Mouse (Mus musculus) limb, embryonic 12.5 days (tissue): ENCODE results near the gene Asic4. TPM values are rescaled to one million over a fixed set of nuclear protein-coding genes. Genes with fewer than 3 reads are reported as not detected.
A peak's percentile ranks its signal among the peaks of the same experiment; 100 is the strongest.

ENCODE experiments used
- ATAC-seq: fragments of 200-750 bp; cut with Nextera tagmentation; 2 replicates; pipeline ENCODE4 v1.8.0; 2017; ENCODE audit warnings: low read depth, moderate TSS enrichment; ENCODE audit not compliant: insufficient number of reproducible peaks, insufficient read depth, low FRiP score, low TSS enrichment
- H3K27ac ChIP-seq: fragments of 300-500 bp; sonication (generic); 2 replicates; pipeline ENCODE4 v1.5.1; 2016; ENCODE audit warnings: mild to moderate bottlenecking, moderate library complexity
- H3K27me3 ChIP-seq: fragments of 300-500 bp; sonication (generic); 2 replicates; pipeline ENCODE4 v1.6.1; 2016; ENCODE audit warnings: mild to moderate bottlenecking, moderate library complexity
- H3K36me3 ChIP-seq: fragments of 300-500 bp; sonication (generic); 2 replicates; pipeline ENCODE4 v1.6.1; 2016; ENCODE audit warnings: mild to moderate bottlenecking, moderate library complexity
- H3K4me1 ChIP-seq: fragments of 300-500 bp; sonication (generic); replicated peaks from 2 replicates; pipeline ENCODE4 v1.6.1; 2016
- H3K4me2 ChIP-seq: fragments of 300-500 bp; sonication (generic); 2 replicates; pipeline ENCODE4 v1.6.1; 2016; ENCODE audit warnings: mild to moderate bottlenecking, moderate library complexity
- H3K4me3 ChIP-seq: fragments of 300-500 bp; sonication (generic); replicated peaks from 2 replicates; pipeline ENCODE4 v1.5.1; 2016; ENCODE audit warnings: mild to moderate bottlenecking
- H3K9ac ChIP-seq: fragments of 300-500 bp; sonication (generic); replicated peaks from 2 replicates; pipeline ENCODE4 v1.6.1; 2016; ENCODE audit warnings: mild to moderate bottlenecking, moderate library complexity
- H3K9me3 ChIP-seq: fragments of 300-500 bp; sonication (generic); 2 replicates; pipeline ENCODE4 v1.6.1; 2016; ENCODE audit warnings: mild to moderate bottlenecking, moderate library complexity
- WGBS: fragments of 180-500 bp; shearing (Covaris S2); methylation state at CpG from one replicate; pipeline ENCODE4 v1.1.7; 2016; 5-methylcytosine and 5-hydroxymethylcytosine counted together
- polyA plus RNA-seq: library from polyadenylated mRNA; unstranded; fragments of >200 nt; fragmentation: Nextera tagmentation; extraction: Ambion mirVana; gene quantifications from 2 replicates; pipeline ENCODE4 v1.2.1, GENCODE M21; 2016

The Asic4 gene
- polyA plus RNA-seq = 0.50 and 0.78 TPM in 2 replicates

GRCm38 (mm10) chr1:75450314-75451005 is at the start of gene Asic4:
Asic4 (plus strand) TSS chr1:75450436.
- no peak for ATAC-seq
- 3% methylated on average over 35 of the region's 35 CpGs for WGBS
- Histone ChIP-seq H3K27me3 (peaks cover 97% of the 10 kb centered on the region), H3K36me3 (no peaks in the 10 kb centered on the region), H3K4me2 (peak within 1 kb of the TSS; percentile 56), H3K9me3 (no peaks in the 10 kb centered on the region), H3K4me3 (peak within 1 kb of the TSS; percentile 32), H3K4me1 (peaks cover 80% of the 10 kb centered on the region), H3K27ac (no peak within 1 kb of the TSS), H3K9ac (peak within 1 kb of the TSS; percentile 42)

GRCm38 (mm10) chr1:75400493-75401115 is 49.6 kb upstream of the Asic4 start:
- no peak for ATAC-seq
- H3K4me1 ChIP-seq = peaks cover 29% of the 10 kb centered on the region
- H3K9me3 ChIP-seq = no peaks in the 10 kb centered on the region
- peak overlapping the region; percentile 26 for H3K4me3 ChIP-seq
- H3K36me3 ChIP-seq = peaks cover 63% of the 10 kb centered on the region
- WGBS = 39% methylated on average over 6 of the region's 6 CpGs
- peak overlapping the region; percentile 60 for H3K4me2 ChIP-seq
- H3K27me3 ChIP-seq = no peaks in the 10 kb centered on the region
- H3K27ac ChIP-seq = peak overlapping the region; percentile 89
- peak overlapping the region; percentile 48; the same call in 1 of the 2 replicates for H3K9ac ChIP-seq

DNA sequence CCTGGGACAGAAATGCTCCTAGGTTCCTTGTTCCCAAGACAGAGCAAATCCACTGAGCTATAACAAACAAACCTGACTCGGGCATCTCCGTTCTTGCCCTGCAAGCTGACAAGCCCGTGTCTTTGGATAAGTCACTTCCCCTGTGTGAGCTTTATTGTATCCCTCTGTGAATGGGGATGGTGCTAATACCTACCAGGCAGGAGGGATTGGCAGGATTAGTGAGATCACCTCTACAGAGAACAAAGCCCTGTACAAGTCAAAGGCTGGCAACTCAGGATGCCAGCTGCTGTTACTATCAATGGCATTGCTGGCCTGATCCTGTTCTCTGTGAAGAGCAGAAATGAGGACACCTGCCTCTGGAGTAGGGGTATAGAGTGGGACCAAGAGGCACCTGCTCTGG is 44.7 kb upstream of the Asic4 start:
- Histone ChIP-seq H3K9ac (no peak overlapping the region), H3K9me3 (no peaks in the 10 kb centered on the region), H3K27me3 (no peaks in the 10 kb centered on the region; the same call in 1 of the 2 replicates), H3K36me3 (peaks cover 74% of the 10 kb centered on the region), H3K4me2 (no peak overlapping the region), H3K4me3 (no peak overlapping the region), H3K27ac (no peak overlapping the region), H3K4me1 (peaks cover 4% of the 10 kb centered on the region)
- WGBS = 83% methylated on average over 3 of the region's 3 CpGs
- no peak for ATAC-seq

GRCm38 (mm10) chr1:75406173-75406572 is 44.1 kb upstream of the Asic4 start:
- Histone ChIP-seq H3K9me3 (no peaks in the 10 kb centered on the region), H3K9ac (no peak overlapping the region), H3K36me3 (peaks cover 73% of the 10 kb centered on the region), H3K4me3 (no peak overlapping the region), H3K4me1 (no peaks in the 10 kb centered on the region), H3K27ac (no peak overlapping the region), H3K27me3 (no peaks in the 10 kb centered on the region; the same call in 1 of the 2 replicates), H3K4me2 (no peak overlapping the region)
- ATAC-seq = no peak
- WGBS = 96% methylated on average over 15 of the region's 15 CpGs

DNA sequence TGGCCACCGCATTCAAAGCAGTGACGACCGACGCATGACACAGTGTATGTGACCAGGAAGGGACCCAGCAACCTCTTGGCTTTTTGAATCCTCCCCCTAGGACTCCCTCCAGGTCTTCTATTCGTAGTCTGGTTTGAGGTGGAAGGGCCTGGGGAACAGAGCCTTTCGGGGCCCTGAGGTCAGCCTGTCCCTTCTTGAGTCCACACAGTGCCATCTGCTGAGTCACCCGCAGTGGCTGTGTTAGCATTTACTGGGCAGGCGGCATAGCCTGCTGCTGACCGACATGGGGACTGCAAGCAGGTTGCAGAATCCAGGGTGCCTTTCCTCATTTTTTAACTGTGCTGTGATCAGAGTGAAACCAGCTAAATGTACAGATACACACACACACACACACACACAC is 43.2 kb upstream of the Asic4 start:
- H3K4me2 ChIP-seq = no peak overlapping the region
- no peak overlapping the region for H3K27ac ChIP-seq
- H3K27me3 ChIP-seq = no peaks in the 10 kb centered on the region; the same call in 1 of the 2 replicates
- WGBS = 89% methylated on average over 9 of the region's 9 CpGs
- H3K4me3 ChIP-seq = no peak overlapping the region
- H3K9me3 ChIP-seq = no peaks in the 10 kb centered on the region
- H3K9ac ChIP-seq = no peak overlapping the region
- peaks cover 66% of the 10 kb centered on the region for H3K36me3 ChIP-seq
- H3K4me1 ChIP-seq = no peaks in the 10 kb centered on the region
- no peak for ATAC-seq

DNA sequence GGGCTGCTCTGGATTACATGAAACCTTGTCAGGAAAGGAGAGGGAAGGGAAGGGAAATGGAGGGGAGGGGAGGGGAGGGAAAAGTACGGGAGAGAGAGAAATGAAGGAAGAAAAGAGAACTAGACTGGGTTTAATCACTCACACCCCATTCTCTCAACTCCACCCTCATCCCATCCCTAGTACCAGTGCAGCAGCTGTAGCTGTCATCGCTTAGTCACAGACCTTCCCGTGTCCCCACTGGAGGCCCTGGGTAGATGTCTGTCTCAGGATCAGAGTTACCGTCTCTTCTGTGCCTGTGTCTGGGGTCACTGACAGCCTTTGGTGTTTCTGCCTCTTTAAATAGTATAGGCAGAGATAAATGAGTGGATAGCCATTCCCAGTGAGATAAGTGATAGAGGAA is 42.0 kb upstream of the Asic4 start:
- no peak for ATAC-seq
- Histone ChIP-seq H3K27ac (no peak overlapping the region), H3K4me1 (no peaks in the 10 kb centered on the region), H3K27me3 (no peaks in the 10 kb centered on the region; the same call in 1 of the 2 replicates), H3K4me2 (no peak overlapping the region), H3K4me3 (no peak overlapping the region), H3K9ac (no peak overlapping the region), H3K36me3 (peaks cover 55% of the 10 kb centered on the region), H3K9me3 (no peaks in the 10 kb centered on the region)
- 77% methylated on average over 4 of the region's 4 CpGs for WGBS

GRCm38 (mm10) chr1:75409950-75410349 is 40.3 kb upstream of the Asic4 start:
- Histone ChIP-seq H3K36me3 (peaks cover 47% of the 10 kb centered on the region), H3K9ac (no peak overlapping the region), H3K4me1 (no peaks in the 10 kb centered on the region), H3K4me3 (no peak overlapping the region), H3K27me3 (no peaks in the 10 kb centered on the region; the same call in 1 of the 2 replicates), H3K4me2 (no peak overlapping the region), H3K27ac (no peak overlapping the region), H3K9me3 (no peaks in the 10 kb centered on the region)
- no peak for ATAC-seq
- WGBS = 91% methylated on average over 7 of the region's 7 CpGs

DNA sequence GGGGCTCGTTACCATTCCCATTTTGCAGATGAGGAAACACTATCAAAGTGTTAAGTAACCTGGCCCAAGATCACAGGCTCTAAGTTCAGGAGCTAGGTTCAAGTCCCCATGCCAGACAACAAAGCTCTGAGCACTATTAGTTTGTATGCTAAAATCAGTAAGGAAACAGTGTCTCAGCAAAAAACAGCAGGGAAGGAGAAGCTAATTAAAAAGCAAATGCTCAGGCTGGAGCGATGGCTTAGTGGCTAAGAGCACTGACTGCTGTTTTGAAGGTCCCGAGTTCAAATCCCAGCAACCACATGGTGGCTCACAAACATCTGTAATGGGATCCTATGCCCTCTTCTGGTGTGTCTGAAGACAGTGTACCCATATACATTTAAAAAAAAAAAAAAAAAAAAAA is 38.0 kb upstream of the Asic4 start:
- Histone ChIP-seq H3K4me1 (no peaks in the 10 kb centered on the region), H3K4me3 (no peak overlapping the region), H3K9me3 (no peaks in the 10 kb centered on the region), H3K36me3 (peaks cover 46% of the 10 kb centered on the region), H3K27me3 (no peaks in the 10 kb centered on the region), H3K9ac (no peak overlapping the region), H3K4me2 (no peak overlapping the region), H3K27ac (no peak overlapping the region)
- ATAC-seq = no peak
- WGBS = 89% methylated on average over 3 of the region's 3 CpGs

DNA sequence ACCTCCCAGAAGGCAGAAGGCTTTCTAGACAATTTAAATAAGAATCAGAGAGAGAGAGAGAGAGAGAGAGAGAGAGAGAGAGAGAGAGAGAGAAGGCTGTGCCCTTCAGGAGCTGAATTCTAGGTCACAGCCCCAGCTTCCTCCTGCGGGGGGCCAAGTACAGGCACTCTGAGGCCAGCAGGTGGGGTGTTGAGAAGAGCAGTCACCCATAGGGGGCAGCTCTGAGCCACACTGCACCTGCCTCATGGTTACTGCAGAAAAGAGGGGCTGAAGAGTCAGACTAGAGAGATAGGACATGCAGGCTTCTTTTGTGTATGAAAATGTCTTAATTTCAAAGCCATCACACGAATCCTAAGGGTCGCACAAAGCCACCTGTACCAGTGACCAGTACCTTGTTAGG is 36.5 kb upstream of the Asic4 start:
- no peak overlapping the region for H3K4me2 ChIP-seq
- H3K4me3 ChIP-seq = no peak overlapping the region
- no peak overlapping the region for H3K27ac ChIP-seq
- H3K9ac ChIP-seq = no peak overlapping the region
- H3K36me3 ChIP-seq = peaks cover 49% of the 10 kb centered on the region
- ATAC-seq = no peak
- no peaks in the 10 kb centered on the region for H3K9me3 ChIP-seq
- no peaks in the 10 kb centered on the region for H3K27me3 ChIP-seq
- 58% methylated on average over 3 of the region's 3 CpGs for WGBS
- H3K4me1 ChIP-seq = no peaks in the 10 kb centered on the region

- Histone ChIP-seq H3K4me3 (peak overlapping the region; percentile 41), H3K9me3 (no peaks in the 10 kb centered on the region), H3K27ac (no peak overlapping the region), H3K27me3 (peaks cover 55% of the 10 kb centered on the region), H3K4me2 (peak overlapping the region; percentile 75), H3K36me3 (peaks cover 16% of the 10 kb centered on the region), H3K4me1 (peaks cover 31% of the 10 kb centered on the region), H3K9ac (peak overlapping the region; percentile 28; the same call in 1 of the 2 replicates)
- no peak for ATAC-seq
- whole genome bisulfite sequencing = 5% methylated on average over 18 of the region's 20 CpGs
Measured at GRCm38 (mm10) chr1:75421794-75422193, 28.4 kb upstream of the Asic4 start.

DNA sequence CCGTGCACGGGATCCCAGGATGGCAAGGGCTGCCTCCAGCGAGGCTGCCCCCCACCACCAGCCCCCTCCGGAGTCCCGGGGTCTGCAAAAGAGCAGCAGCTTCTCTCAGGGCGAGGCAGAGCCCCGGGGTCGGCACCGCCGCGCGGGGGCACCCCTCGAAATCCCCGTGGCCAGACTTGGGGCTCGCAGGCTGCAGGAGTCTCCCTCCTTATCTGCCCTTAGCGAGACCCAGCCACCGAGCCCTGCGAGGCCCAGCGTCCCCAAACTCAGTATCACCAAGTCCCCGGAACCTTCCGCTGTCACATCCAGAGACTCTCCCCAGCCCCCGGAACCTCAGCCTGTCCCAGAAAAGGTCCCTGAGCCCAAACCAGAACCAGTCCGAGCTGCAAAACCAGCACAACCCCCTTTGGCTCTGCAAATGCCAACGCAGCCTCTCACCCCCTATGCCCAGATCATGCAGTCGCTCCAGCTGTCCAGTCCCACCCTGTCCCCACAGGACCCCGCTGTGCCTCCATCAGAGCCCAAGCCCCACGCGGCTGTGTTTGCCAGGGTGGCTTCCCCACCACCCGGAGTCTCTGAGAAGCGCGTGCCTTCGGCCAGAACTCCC is 27.9 kb upstream of the Asic4 start:
- Histone ChIP-seq H3K9me3 (no peaks in the 10 kb centered on the region), H3K4me2 (peak overlapping the region; percentile 75), H3K27ac (no peak overlapping the region), H3K9ac (peak overlapping the region; percentile 53), H3K27me3 (peaks cover 59% of the 10 kb centered on the region), H3K4me3 (peak overlapping the region; percentile 41), H3K36me3 (peaks cover 12% of the 10 kb centered on the region; the same call in 1 of the 2 replicates), H3K4me1 (peaks cover 31% of the 10 kb centered on the region)
- ATAC-seq = peak; percentile 33; the same call in 1 of the 2 replicates
- 5% methylated on average over 32 of the region's 32 CpGs for WGBS
